Mouse (Mus musculus) bone marrow, adult 2 months (tissue): ENCODE measurements around the gene Cmtm8.

Experiments
- CTCF ChIP-seq: fragments of 200-500 bp; IDR thresholded peaks from 2 replicates; pipeline ENCODE4 v1.5.1; 2011; ENCODE audit warnings: low read length, control low read depth; ENCODE audit not compliant: control insufficient read depth, insufficient read depth
- POLR2A ChIP-seq: fragments of 200-500 bp; IDR thresholded peaks from 2 replicates; pipeline ENCODE4 v1.6.1; 2011; ENCODE audit warnings: low read depth, mild to moderate bottlenecking, control low read depth, low read length, borderline replicate concordance; ENCODE audit not compliant: control insufficient read depth

GRCm38 (mm10) chr9:114830351-114830750 lies 13.6 kb downstream of the Cmtm8 start:
- TF ChIP-seq POLR2A (no peak), CTCF (no peak)
